Mouse (Mus musculus) CH12.LX (cell line): ENCODE results near the gene Mgat3. TPM values are rescaled to one million over a fixed set of nuclear protein-coding genes. Genes with fewer than 3 reads are reported as not detected.

Experiments used
- DNase-seq: peaks from one replicate; pipeline ENCODE4 v3.0.0-alpha.2; 2013; ENCODE audit errors: extremely low read depth
- H3K27ac ChIP-seq: 2 replicates; pipeline ENCODE4 v1.5.1; 2012; ENCODE audit warnings: low read depth, mild to moderate bottlenecking, control low read depth, moderate library complexity; ENCODE audit not compliant: insufficient read depth
- H3K27me3 ChIP-seq: replicated peaks from 2 replicates; pipeline ENCODE3; 2012; ENCODE audit warnings: inconsistent platforms
- H3K36me3 ChIP-seq, 2 experiments: replicated peaks in 1 of 2; 2 replicates each; pipeline versions ENCODE3 to v1.6.1; 2012; ENCODE audit warnings: inconsistent platforms in 1 of 2, low read length in 1 of 2, mild to moderate bottlenecking in 1 of 2, mixed read lengths in 1 of 2, moderate library complexity in 1 of 2; ENCODE audit not compliant: control insufficient read depth in 1 of 2, insufficient read depth in 1 of 2
- H3K4me1 ChIP-seq, 2 experiments: 2 replicates each; pipeline ENCODE4 v1.6.1; 2012; ENCODE audit warnings: inconsistent platforms in 1 of 2, moderate library complexity in 1 of 2; ENCODE audit not compliant: insufficient read depth in 2 of 2, control insufficient read depth in 1 of 2
- H3K4me2 ChIP-seq: 2 replicates; pipeline ENCODE4 v1.6.1; 2012; ENCODE audit warnings: low read depth, mild to moderate bottlenecking, control low read depth; ENCODE audit not compliant: poor library complexity, insufficient read depth, severe bottlenecking
- H3K4me3 ChIP-seq, 3 experiments: fragments of 150-350 bp in 1 of 3; sonication (generic) in 1 of 3; replicated peaks in 1 of 3; 2 replicates each; pipeline versions ENCODE3 to v1.5.1; 2011 to 2012; ENCODE audit warnings: low read depth in 2 of 3, low read length in 2 of 3, mild to moderate bottlenecking in 2 of 3, moderate library complexity in 2 of 3, control low read depth in 1 of 3, improper control_type of control experiment in 1 of 3, inconsistent platforms in 1 of 3, mixed read lengths in 1 of 3; ENCODE audit not compliant: poor library complexity in 1 of 3
- H3K79me2 ChIP-seq: replicated peaks from 2 replicates; pipeline ENCODE4 v1.6.1; 2012; ENCODE audit warnings: mild to moderate bottlenecking, moderate library complexity; ENCODE audit not compliant: control insufficient read depth, poor library complexity, insufficient read depth, severe bottlenecking; ENCODE audit errors: extremely low read depth
- H3K9ac ChIP-seq: 2 replicates; pipeline ENCODE4 v1.6.1; 2012; ENCODE audit warnings: low read depth, mild to moderate bottlenecking, control low read depth, moderate library complexity; ENCODE audit not compliant: insufficient read depth
- H3K9me3 ChIP-seq: replicated peaks from 2 replicates; pipeline ENCODE3; 2012; ENCODE audit warnings: low read length, inconsistent platforms, mixed read lengths
- BHLHE40 ChIP-seq: IDR thresholded peaks from 2 replicates; pipeline ENCODE4 v1.6.1; 2011; ENCODE audit warnings: mild to moderate bottlenecking, low read depth, low read length, improper control_type of control experiment
- CHD1 ChIP-seq: IDR thresholded peaks from 2 replicates; pipeline ENCODE4 v1.6.1; 2012; ENCODE audit warnings: low read depth, low read length, improper control_type of control experiment, inconsistent platforms
- CHD2 ChIP-seq: IDR thresholded peaks from 2 replicates; pipeline ENCODE4 v1.6.1; 2011; ENCODE audit warnings: low read length, improper control_type of control experiment
- E2F4 ChIP-seq: IDR thresholded peaks from 2 replicates; pipeline ENCODE4 v1.6.1; 2011; ENCODE audit warnings: low read depth, low read length, improper control_type of control experiment; ENCODE audit not compliant: insufficient replicate concordance
- ETS1 ChIP-seq: conservative IDR thresholded peaks from 2 replicates; pipeline ENCODE4 v1.6.1; 2012; ENCODE audit warnings: low read depth, mild to moderate bottlenecking, inconsistent platforms, low read length, improper control_type of control experiment, moderate library complexity
- JUN ChIP-seq: IDR thresholded peaks from 2 replicates; pipeline ENCODE4 v1.6.1; 2011; ENCODE audit warnings: low read depth, mild to moderate bottlenecking, low read length, improper control_type of control experiment, moderate library complexity; ENCODE audit not compliant: insufficient read depth
- JUND ChIP-seq: conservative IDR thresholded peaks from 2 replicates; pipeline ENCODE4 v1.6.1; 2011; ENCODE audit warnings: low read depth, low read length, improper control_type of control experiment
- KAT2A ChIP-seq: IDR thresholded peaks from 2 replicates; pipeline ENCODE4 v1.6.1; 2012; ENCODE audit warnings: low read length, improper control_type of control experiment, inconsistent platforms; ENCODE audit not compliant: insufficient replicate concordance
- MAX ChIP-seq: IDR thresholded peaks from 2 replicates; pipeline ENCODE4 v1.6.1; 2011; ENCODE audit warnings: low read length, improper control_type of control experiment
- MAZ ChIP-seq: IDR thresholded peaks from 2 replicates; pipeline ENCODE4 v1.6.1; 2012; ENCODE audit warnings: low read depth, mild to moderate bottlenecking, inconsistent platforms, low read length, improper control_type of control experiment, moderate library complexity
- MEF2A ChIP-seq: IDR thresholded peaks from 2 replicates; pipeline ENCODE4 v1.6.1; 2014; ENCODE audit warnings: low read depth, mild to moderate bottlenecking, inconsistent platforms, low read length, improper control_type of control experiment, borderline replicate concordance
- MXI1 ChIP-seq: IDR thresholded peaks from 2 replicates; pipeline ENCODE4 v1.6.1; 2011; ENCODE audit warnings: mild to moderate bottlenecking, low read depth, low read length, improper control_type of control experiment
- MYC ChIP-seq: IDR thresholded peaks from 2 replicates; pipeline ENCODE4 v1.6.1; 2011; ENCODE audit warnings: low read depth, mild to moderate bottlenecking, improper control_type of control experiment, low read length
- NELFE ChIP-seq: IDR thresholded peaks from 2 replicates; pipeline ENCODE4 v1.6.1; 2011; ENCODE audit warnings: low read depth, low read length, improper control_type of control experiment
- NRF1 ChIP-seq: IDR thresholded peaks from 2 replicates; pipeline ENCODE4 v1.6.1; 2014; ENCODE audit warnings: low read depth, mild to moderate bottlenecking, inconsistent platforms, low read length, improper control_type of control experiment, moderate library complexity
- POLR2A ChIP-seq: IDR thresholded peaks from 2 replicates; pipeline ENCODE4 v1.6.1; 2011; ENCODE audit warnings: low read depth, mild to moderate bottlenecking, improper control_type of control experiment, low read length
- POLR2AphosphoS2 ChIP-seq: IDR thresholded peaks from 2 replicates; pipeline ENCODE4 v1.6.1; 2011; ENCODE audit warnings: low read depth, low read length, improper control_type of control experiment
- RAD21 ChIP-seq: IDR thresholded peaks from 2 replicates; pipeline ENCODE4 v1.6.1; 2011; ENCODE audit warnings: low read depth, mild to moderate bottlenecking, low read length, improper control_type of control experiment, moderate library complexity
- RCOR1 ChIP-seq: conservative IDR thresholded peaks from 2 replicates; pipeline ENCODE4 v1.6.1; 2012; ENCODE audit warnings: low read depth, mild to moderate bottlenecking, inconsistent platforms, low read length, improper control_type of control experiment
- UBTF ChIP-seq: IDR thresholded peaks from 2 replicates; pipeline ENCODE4 v1.6.1; 2012; ENCODE audit warnings: low read depth, mild to moderate bottlenecking, inconsistent platforms, low read length, improper control_type of control experiment, moderate library complexity
- USF1 ChIP-seq: IDR thresholded peaks from 2 replicates; pipeline ENCODE4 v1.6.1; 2014; ENCODE audit warnings: low read depth, mild to moderate bottlenecking, inconsistent platforms, low read length, improper control_type of control experiment
- USF2 ChIP-seq: conservative IDR thresholded peaks from 2 replicates; pipeline ENCODE4 v1.6.1; 2011; ENCODE audit warnings: low read depth, low read length, improper control_type of control experiment
- ZC3H11A ChIP-seq: IDR thresholded peaks from 2 replicates; pipeline ENCODE4 v1.6.1; 2012; ENCODE audit warnings: low read depth, mild to moderate bottlenecking, inconsistent platforms, low read length, improper control_type of control experiment
- ZMIZ1 ChIP-seq: IDR thresholded peaks from 2 replicates; pipeline ENCODE4 v1.6.1; 2012; ENCODE audit warnings: low read depth, mild to moderate bottlenecking, inconsistent platforms, low read length, improper control_type of control experiment
- dilution Hi-C: fragments of 300-500 bp; cut with MboI; formaldehyde crosslinking; loops from 2 replicates; pipeline ENCODE4 v1.14.3; 2020; ENCODE audit warnings: low sequenced_read_pairs; ENCODE audit not compliant: extremely low pct_unique_long_range_greater_than_20kb, extremely low pct_ligation_motif_present
- in situ Hi-C: fragments of 300-500 bp; cut with MboI; formaldehyde crosslinking; loops from 3 replicates; pipeline ENCODE4 v1.14.3; 2019; ENCODE audit warnings: low sequenced_read_pairs, low pct_ligation_motif_present, low pct_unique_long_range_greater_than_20kb, mixed read lengths
- polyA plus RNA-seq: library from polyadenylated mRNA; unstranded; fragments of >175 nt; gene quantifications from 2 replicates; pipeline ENCODE4 v1.2.1, GENCODE M21; 2012; ENCODE audit warnings: low read depth; ENCODE audit not compliant: insufficient read length
- total RNA-seq, 2 experiments: library from RNA; depleted of rRNA; stranded (reverse); fragments of 300-350 nt in 1 of 2; fragments of >200 nt in 1 of 2; gene quantifications; 2 replicates each; pipeline ENCODE4 v1.2.3; 2012 to 2014

Mgat3 gene
- total and polyA plus RNA-seq, 3 experiments = 0.09 to 0.36 (median 0.21) TPM

- in situ Hi-C loops (loop anchor here (5.0 to 25.0 kb wide), 2 partner anchors 40 to 705 kb away; no protein-coding TSS in a partner anchor), dilution Hi-C loops (no loop called here)
- no peaks in the 10 kb centered on the region for H3K27me3 ChIP-seq
- TF ChIP-seq JUND (no peak), POLR2AphosphoS2 (no peak), MAZ (no peak), USF1 (no peak), E2F4 (no peak), BHLHE40 (no peak), CHD1 (peak; percentile 71; the same call in 1 of the 2 replicates), MXI1 (no peak), CHD2 (no peak), USF2 (0 out of 2 replicates have a peak, but pooled peaks have one; percentile 6), MAX (no peak), ZMIZ1 (0 out of 2 replicates have a peak, but pooled peaks have one; percentile 30), UBTF (no peak), KAT2A (no peak), MEF2A (no peak), POLR2A (no peak), NRF1 (no peak), ETS1 (no peak), JUN (no peak), ZC3H11A (no peak), MYC (no peak), RAD21 (no peak), NELFE (no peak), RCOR1 (no peak)
- peak overlapping the region; percentile 96 for H3K9ac ChIP-seq
- H3K4me3 ChIP-seq = peak overlapping the region; percentile 92 to 96 (median 94)
- H3K36me3 ChIP-seq = peaks cover 50 to 70% of the 10 kb centered on the region in 2 experiments
- no peaks in the 10 kb centered on the region for H3K9me3 ChIP-seq
- H3K27ac ChIP-seq = peak overlapping the region; percentile 71; the same call in 1 of the 2 replicates
- H3K4me2 ChIP-seq = peak overlapping the region; percentile 94
- peaks cover 17% of the 10 kb centered on the region for H3K79me2 ChIP-seq
- peaks cover 12 to 34% of the 10 kb centered on the region in 2 experiments for H3K4me1 ChIP-seq
- DNase-seq = no peak
These were observed 83.4 kb downstream of the Mgat3 start for GRCm38 (mm10) chr15:80256656-80257601.
